In the genomic region with DNA sequence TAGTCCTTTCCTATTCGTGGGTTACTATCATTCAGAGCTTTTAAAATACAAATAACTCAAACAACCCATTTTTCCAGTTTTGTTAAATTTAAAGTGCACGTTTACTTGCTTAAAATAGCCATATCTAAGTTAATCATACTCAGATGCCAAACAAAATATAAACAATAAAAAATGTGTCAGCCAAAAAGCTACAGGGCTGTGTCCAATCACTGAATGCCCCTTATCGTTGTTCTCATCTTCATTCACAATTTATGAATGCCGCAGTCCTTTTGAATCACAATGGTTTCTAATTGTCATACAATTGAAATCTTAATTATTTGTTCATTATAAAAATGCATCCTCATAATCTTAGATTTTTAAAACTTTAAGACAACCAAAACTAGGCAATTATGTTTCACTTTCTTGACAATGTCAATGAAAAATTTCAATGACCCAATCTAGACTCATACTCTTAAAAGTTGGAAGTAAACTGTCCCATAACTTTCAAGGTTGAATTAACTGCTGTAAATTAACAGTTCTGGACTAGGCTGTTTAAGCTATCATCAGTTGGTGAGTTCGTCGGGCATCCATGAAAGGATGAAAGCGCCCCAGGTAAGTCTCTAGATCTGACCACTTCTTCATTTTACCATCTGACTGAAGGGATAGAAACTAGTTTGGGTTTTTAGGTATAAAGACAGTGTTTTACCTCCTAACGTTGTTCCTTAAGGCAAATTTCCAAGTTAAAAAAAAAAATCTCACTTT, we compare ENCODE assay signal across 8 mouse cellular contexts.
DNase-seq lines count a peak whose midpoint lies in the region; ATAC-seq and TF ChIP-seq lines count a peak whose summit lies in the region.

No protein-coding gene starts in this region.

- no peak for ATAC-seq in heart, embryonic 15.5 days (replicated peaks; ENCODE audit: insufficient number of reproducible peaks, insufficient read depth, low FRiP score, low read depth)
- no peak for ATAC-seq in liver, embryonic 14.5 days (ENCODE audit: insufficient read depth)

- H3K9ac ChIP-seq in heart, embryonic 15.5 days = peak overlapping the region; percentile 99
- no peak overlapping the region for H3K9ac ChIP-seq in liver, embryonic 14.5 days (replicated peaks)

- H3K4me1 ChIP-seq in E14TG2a.4 (replicated peaks; ENCODE audit: low read depth, low read length) = peaks cover 45% of the 10 kb centered on the region
- peaks cover 19% of the 10 kb centered on the region for H3K4me1 ChIP-seq in heart, embryonic 15.5 days (replicated peaks)
- no peaks in the 10 kb centered on the region; a peak in 1 of 4 replicates for H3K4me1 ChIP-seq in liver, embryonic 14.5 days (replicated peaks; ENCODE audit: control insufficient read depth in 2 of 2, insufficient read depth in 2 of 2, low read length in 1 of 2)

- peak; percentile 41 for DNase-seq in heart, adult 11 months
- no peak for DNase-seq in heart, postnatal 10 days
- DNase-seq in liver, embryonic 14.5 days (ENCODE audit: low read depth in 3 of 3, low spot score in 3 of 3) = no peak
- no peak for DNase-seq in adrenal gland, postnatal 25 days
- DNase-seq in frontal cortex, postnatal 10 days (ENCODE audit: low spot score in 2 of 2) = no peak
- DNase-seq in adrenal gland, postnatal 14 days = no peak

- H3K36me3 ChIP-seq in E14TG2a.4 (ENCODE audit: insufficient read depth, low read length) = peaks cover 2% of the 10 kb centered on the region
- no peaks in the 10 kb centered on the region for H3K36me3 ChIP-seq in heart, embryonic 15.5 days
- H3K36me3 ChIP-seq in liver, embryonic 14.5 days (replicated peaks; ENCODE audit: control insufficient read depth, insufficient read depth, low read depth) = no peaks in the 10 kb centered on the region

- peak overlapping the region; percentile 90 for H3K4me2 ChIP-seq in heart, embryonic 15.5 days
- peak overlapping the region; percentile 41 for H3K4me2 ChIP-seq in liver, embryonic 14.5 days (ENCODE audit: low read depth)

- no peaks in the 10 kb centered on the region for H3K9me3 ChIP-seq in E14TG2a.4 (ENCODE audit: low read length)
- H3K9me3 ChIP-seq in heart, embryonic 15.5 days (replicated peaks) = no peaks in the 10 kb centered on the region
- H3K9me3 ChIP-seq in liver, embryonic 14.5 days (ENCODE audit: control insufficient read depth, low read length) = no peaks in the 10 kb centered on the region

- intact Hi-C loops in heart, postnatal 10 days (cut with DNase I) = loop anchor here (2.0 to 10.0 kb wide), 4 partner anchors 61 to 939 kb away; no protein-coding TSS in a partner anchor

- peak overlapping the region; percentile 86 for H3K4me3 ChIP-seq in E14TG2a.4 (replicated peaks; ENCODE audit: low read length)
- peak overlapping the region; percentile 82 for H3K4me3 ChIP-seq in heart, embryonic 15.5 days
- H3K4me3 ChIP-seq in liver, embryonic 14.5 days (ENCODE audit: insufficient read depth in 1 of 2, low read depth in 2 of 2, low read length in 2 of 2) = peak overlapping the region; percentile 57 to 67; a peak in 3 of 4 replicates

- 6% methylated on average over 8 of the region's 8 CpGs for WGBS in heart, embryonic 15.5 days
- WGBS in liver, embryonic 14.5 days (ENCODE audit: insufficient replicate concordance) = 26% methylated on average over 8 of the region's 8 CpGs

- no peaks in the 10 kb centered on the region for H3K27me3 ChIP-seq in E14TG2a.4 (ENCODE audit: insufficient read depth, low read length)
- no peaks in the 10 kb centered on the region for H3K27me3 ChIP-seq in heart, embryonic 15.5 days
- peaks cover 57% of the 10 kb centered on the region for H3K27me3 ChIP-seq in liver, embryonic 14.5 days (ENCODE audit: control insufficient read depth, insufficient read depth, low read length)

- H3K27ac ChIP-seq in heart, embryonic 15.5 days = peak overlapping the region; percentile 99
- H3K27ac ChIP-seq in liver, embryonic 14.5 days = no peak overlapping the region

- no peak for TF ChIP-seq EP300 in liver, embryonic 14.5 days (IDR thresholded peaks at IDR 0.05; ENCODE audit: low read depth)

- no peak for TF ChIP-seq CTCF in E14TG2a.4 (conservative IDR thresholded peaks at IDR 0.05; ENCODE audit: low read length)
- TF ChIP-seq CTCF in liver, embryonic 14.5 days (IDR thresholded peaks at IDR 0.05; ENCODE audit: low read depth) = no peak
